Mouse (Mus musculus) kidney, adult 2 months (tissue): Measurements from ENCODE around the gene Slc29a4.

Experiments
- CTCF ChIP-seq: fragments of 200-500 bp; conservative IDR thresholded peaks from 2 replicates; pipeline ENCODE4 v1.5.1; 2011; ENCODE audit warnings: low read depth, mild to moderate bottlenecking, control low read depth, low read length, moderate library complexity, mixed read lengths; ENCODE audit not compliant: insufficient read depth, insufficient read length
- POLR2A ChIP-seq: fragments of 200-500 bp; IDR thresholded peaks from one replicate; pipeline ENCODE4 v1.6.1; 2011; ENCODE audit warnings: low read depth, low read length, control low read depth

GRCm38 (mm10) chr5:142694627-142695340 is 2.5 kb downstream of the Slc29a4 start:
- no peak for TF ChIP-seq CTCF
- no peak for TF ChIP-seq POLR2A
